Mouse (Mus musculus): ENCODE data around the gene Olfr9. TPM values are rescaled to one million over a fixed set of nuclear protein-coding genes. Genes with fewer than 3 reads are reported as not detected.

The Olfr9 gene
- polyA plus RNA-seq, 1 experiment from 2014 or later, result not detected

DNA sequence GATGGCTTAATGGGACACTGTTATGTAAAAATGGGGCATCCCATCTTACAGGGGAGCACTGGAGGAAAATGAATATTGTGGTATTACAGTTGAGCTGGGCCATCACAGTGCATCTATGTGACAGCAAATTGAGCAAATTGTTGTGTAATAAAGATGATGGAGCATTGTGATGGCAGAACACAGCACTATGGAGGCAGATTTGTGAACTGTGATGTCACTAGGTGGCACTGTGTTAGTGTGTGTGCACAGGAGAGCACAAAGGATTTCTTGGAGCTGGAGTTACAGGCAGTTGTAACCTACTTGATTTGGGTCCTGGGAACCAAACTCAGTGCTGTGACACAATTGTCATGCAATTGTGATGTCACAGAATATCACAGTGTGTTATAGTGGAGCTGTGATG is 34.1 kb downstream of the Olfr9 start:
- Histone ChIP-seq H3K4me3 (no peak overlapping the region), H3K27me3 (ENCODE audit: insufficient read depth, poor library complexity, severe bottlenecking) (no peaks in the 10 kb centered on the region), H3K9me3 (no peaks in the 10 kb centered on the region), H3K4me1 (no peaks in the 10 kb centered on the region), H3K36me3 (no peaks in the 10 kb centered on the region), H3K27ac (no peak overlapping the region)
- DNase-seq (ENCODE audit: low spot score), result no peak

DNA sequence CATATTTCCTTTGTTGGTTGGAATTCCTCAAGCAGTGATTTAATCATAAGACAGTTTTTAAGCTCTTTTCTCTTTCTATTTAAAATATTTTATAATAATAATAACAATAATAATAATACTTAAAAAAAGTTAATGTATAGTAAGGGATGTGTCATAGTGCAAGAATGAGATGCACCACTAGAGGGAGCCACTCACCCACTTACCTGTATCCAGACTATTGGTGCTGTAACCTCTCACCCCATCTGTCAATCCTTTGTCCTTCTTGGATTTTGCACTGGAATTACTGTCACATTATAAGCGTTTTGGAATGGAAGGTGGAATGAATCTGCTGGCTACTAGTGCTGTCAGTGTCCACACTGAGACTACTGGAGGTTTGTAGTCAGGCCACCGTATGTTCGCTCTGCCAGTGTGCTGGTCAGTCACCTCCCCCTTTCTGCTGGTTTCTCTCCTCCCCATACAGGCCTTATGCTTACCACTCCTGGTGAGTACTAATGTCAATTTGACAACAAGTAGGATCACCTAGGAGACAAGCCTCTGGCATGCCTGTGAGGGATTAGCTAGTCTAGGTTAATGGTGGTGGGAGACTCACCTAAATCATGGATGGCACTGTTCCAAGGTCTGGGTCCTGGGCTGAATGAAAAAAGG is 36.9 kb downstream of the Olfr9 start:
- DNase-seq (ENCODE audit: low spot score), result no peak

GRCm38 (mm10) chr10:129028343-129028742 is 39.1 kb downstream of the Olfr9 start:
- 77% methylated on average over 2 of the region's 2 CpGs for WGBS
- Histone ChIP-seq H3K36me3 (no peaks in the 10 kb centered on the region), H3K4me1 (no peaks in the 10 kb centered on the region), H3K4me3 (no peak overlapping the region), H3K9me3 (no peaks in the 10 kb centered on the region), H3K27me3 (ENCODE audit: insufficient read depth, poor library complexity, severe bottlenecking) (no peaks in the 10 kb centered on the region), H3K27ac (no peak overlapping the region)
- DNase-seq (ENCODE audit: low spot score), result no peak

More for the DNA sequence above, 36.9 kb downstream of the Olfr9 start:
- Histone ChIP-seq H3K27me3 (ENCODE audit: insufficient read depth, poor library complexity, severe bottlenecking) (no peaks in the 10 kb centered on the region), H3K9me3 (no peaks in the 10 kb centered on the region), H3K4me3 (no peak overlapping the region), H3K36me3 (no peaks in the 10 kb centered on the region), H3K27ac (no peak overlapping the region), H3K4me1 (no peaks in the 10 kb centered on the region)
- WGBS, result 56% methylated on average over 3 of the region's 3 CpGs

DNA sequence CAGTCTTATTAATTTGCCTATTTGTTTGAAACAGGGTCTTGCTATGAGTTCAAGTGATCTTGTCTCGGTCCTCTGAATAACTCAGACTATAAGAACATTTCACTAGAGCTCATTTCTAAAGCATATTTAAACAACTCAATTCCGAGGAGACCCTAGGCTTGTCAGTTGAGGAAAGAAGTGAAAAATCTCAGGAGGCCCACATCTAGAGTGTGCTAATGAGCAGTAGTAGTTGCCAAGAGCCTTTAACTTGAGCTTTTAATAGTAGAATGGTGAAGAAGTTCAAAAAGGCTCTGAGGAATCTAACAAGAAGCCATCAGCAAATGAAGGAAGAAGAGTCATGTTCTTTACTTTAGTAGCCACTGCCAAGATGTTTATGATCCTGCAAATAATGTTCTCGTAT is 50.6 kb downstream of the Olfr9 start, which contains the start of gene Olfr764-ps1:
Gene Olfr764-ps1 (minus strand): TSS at position 101 of the 400 bp plus-strand sequence.
- Histone ChIP-seq H3K27me3 (ENCODE audit: insufficient read depth, poor library complexity, severe bottlenecking) (no peaks in the 10 kb centered on the region), H3K36me3 (no peaks in the 10 kb centered on the region), H3K27ac (no peak within 1 kb of the TSS), H3K4me1 (no peaks in the 10 kb centered on the region), H3K4me3 (no peak within 1 kb of the TSS), H3K9me3 (no peaks in the 10 kb centered on the region)
- 75% methylated on average over 3 of the region's 3 CpGs for WGBS
- no peak for DNase-seq (ENCODE audit: low spot score)

Other genes with a start within 250 kb of the Olfr9 start
- 3.9 and 4.4 TPM in 2 replicates for gene Dgka, start 244.6 kb upstream of the Olfr9 start, polyA plus RNA-seq (2016; fragmentation: Nextera tagmentation; extraction: Ambion mirVana)
- gene Pym1, start 241.5 kb upstream of the Olfr9 start, polyA plus RNA-seq (2016; fragmentation: Nextera tagmentation; extraction: Ambion mirVana), result 31.8 and 45.4 TPM in 2 replicates
- 0.28 and 1.7 TPM in 2 replicates for gene Mmp19, start 198.5 kb upstream of the Olfr9 start, polyA plus RNA-seq (2016; fragmentation: Nextera tagmentation; extraction: Ambion mirVana)
- 48.0 and 48.1 TPM in 2 replicates for gene Dnajc14, start 185.4 kb upstream of the Olfr9 start, polyA plus RNA-seq (2016; fragmentation: Nextera tagmentation; extraction: Ambion mirVana)
- 13.6 and 16.3 TPM in 2 replicates for gene Tmem198b, start 185.1 kb upstream of the Olfr9 start, polyA plus RNA-seq (2016; fragmentation: Nextera tagmentation; extraction: Ambion mirVana)
- gene Sarnp, start 172.1 kb upstream of the Olfr9 start, polyA plus RNA-seq (2016; fragmentation: Nextera tagmentation; extraction: Ambion mirVana), result 181 and 225 TPM in 2 replicates
- gene Ormdl2, start 167.8 kb upstream of the Olfr9 start, polyA plus RNA-seq (2016; fragmentation: Nextera tagmentation; extraction: Ambion mirVana), result 65.1 and 78.6 TPM in 2 replicates
- 4.6 and 5.7 TPM in 2 replicates for gene Gdf11, start 97.7 kb upstream of the Olfr9 start, polyA plus RNA-seq (2016; fragmentation: Nextera tagmentation; extraction: Ambion mirVana)
- gene Cd63, start 88.4 kb upstream of the Olfr9 start, polyA plus RNA-seq (2016; fragmentation: Nextera tagmentation; extraction: Ambion mirVana), result 313 and 322 TPM in 2 replicates
- 8.8 and 9.9 TPM in 2 replicates for gene Rdh5, start 66.5 kb upstream of the Olfr9 start, polyA plus RNA-seq (2016; fragmentation: Nextera tagmentation; extraction: Ambion mirVana)
- 182 and 194 TPM in 2 replicates for gene Bloc1s1, start 65.4 kb upstream of the Olfr9 start, polyA plus RNA-seq (2016; fragmentation: Nextera tagmentation; extraction: Ambion mirVana)
- 1.1 and 1.3 TPM in 2 replicates for gene Itga7, start 55.6 kb upstream of the Olfr9 start, polyA plus RNA-seq (2016; fragmentation: Nextera tagmentation; extraction: Ambion mirVana)
- not detected in 2 replicates for gene Mettl7b, start 28.4 kb upstream of the Olfr9 start, polyA plus RNA-seq (2016; fragmentation: Nextera tagmentation; extraction: Ambion mirVana)
- gene Olfr763, start 21.4 kb downstream of the Olfr9 start, polyA plus RNA-seq (2016; fragmentation: Nextera tagmentation; extraction: Ambion mirVana), result not detected in 2 replicates
- gene Olfr764-ps1, start 50.5 kb downstream of the Olfr9 start, polyA plus RNA-seq (2016; fragmentation: Nextera tagmentation; extraction: Ambion mirVana), result not detected in 2 replicates
- not detected in 2 replicates for gene Olfr765, start 60.6 kb downstream of the Olfr9 start, polyA plus RNA-seq (2016; fragmentation: Nextera tagmentation; extraction: Ambion mirVana)
- not detected in 2 replicates for gene Olfr766-ps1, start 79.5 kb downstream of the Olfr9 start, polyA plus RNA-seq (2016; fragmentation: Nextera tagmentation; extraction: Ambion mirVana)
- gene Olfr767, start 93.5 kb downstream of the Olfr9 start, polyA plus RNA-seq (2016; fragmentation: Nextera tagmentation; extraction: Ambion mirVana), result not detected in 2 replicates
- gene Olfr768, start 109.9 kb downstream of the Olfr9 start, polyA plus RNA-seq (2016; fragmentation: Nextera tagmentation; extraction: Ambion mirVana), result not detected in 2 replicates
- not detected in 2 replicates for gene Olfr769, start 128.4 kb downstream of the Olfr9 start, polyA plus RNA-seq (2016; fragmentation: Nextera tagmentation; extraction: Ambion mirVana)
- not detected in 2 replicates for gene Olfr770, start 149.6 kb downstream of the Olfr9 start, polyA plus RNA-seq (2016; fragmentation: Nextera tagmentation; extraction: Ambion mirVana)
- gene Olfr771, start 175.3 kb downstream of the Olfr9 start, polyA plus RNA-seq (2016; fragmentation: Nextera tagmentation; extraction: Ambion mirVana), result not detected in 2 replicates
- gene Olfr772, start 188.5 kb downstream of the Olfr9 start, polyA plus RNA-seq (2016; fragmentation: Nextera tagmentation; extraction: Ambion mirVana), result not detected in 2 replicates
- gene Olfr773, start 198.0 kb downstream of the Olfr9 start, polyA plus RNA-seq (2016; fragmentation: Nextera tagmentation; extraction: Ambion mirVana), result not detected in 2 replicates
- gene Olfr774, start 246.8 kb downstream of the Olfr9 start, polyA plus RNA-seq (2016; fragmentation: Nextera tagmentation; extraction: Ambion mirVana), result not detected in 2 replicates